Mouse (Mus musculus) embryonic facial prominence, embryonic 14.5 days (tissue): ENCODE data around the gene Vwa3b. TPM values are rescaled to one million over a fixed set of nuclear protein-coding genes. Genes with fewer than 3 reads are reported as not detected.

Experiments
- ATAC-seq: fragments of 200-750 bp; cut with Nextera tagmentation; 2 replicates; pipeline ENCODE4 v1.8.0; 2017; ENCODE audit warnings: low read depth, moderate number of reproducible peaks, moderate TSS enrichment
- DNase-seq: peaks from one replicate; pipeline ENCODE4 v3.0.0-alpha.2; 2015; ENCODE audit warnings: low spot score
- H3K27ac ChIP-seq: fragments of 300-500 bp; sonication (generic); replicated peaks from 2 replicates; pipeline ENCODE4 v1.5.1; 2014; ENCODE audit warnings: low read depth, mild to moderate bottlenecking, low read length, moderate library complexity
- H3K27me3 ChIP-seq: fragments of 300-500 bp; sonication (generic); replicated peaks from 2 replicates; pipeline ENCODE4 v1.6.1; 2014; ENCODE audit warnings: low read length; ENCODE audit not compliant: control insufficient read depth, insufficient read depth
- H3K36me3 ChIP-seq: fragments of 300-500 bp; sonication (generic); 2 replicates; pipeline ENCODE4 v1.6.1; 2014; ENCODE audit warnings: low read length, mixed read lengths; ENCODE audit not compliant: control insufficient read depth, insufficient read depth
- H3K4me1 ChIP-seq: fragments of 300-500 bp; sonication (generic); 2 replicates; pipeline ENCODE4 v1.6.1; 2014; ENCODE audit warnings: antibody characterized with exemption, low read length; ENCODE audit not compliant: control insufficient read depth, insufficient read depth
- H3K4me2 ChIP-seq: fragments of 300-500 bp; sonication (generic); 2 replicates; pipeline ENCODE4 v1.6.1; 2014; ENCODE audit warnings: low read depth, mild to moderate bottlenecking, low read length, moderate library complexity, mixed read lengths
- H3K4me3 ChIP-seq: fragments of 300-500 bp; sonication (generic); 2 replicates; pipeline ENCODE4 v1.5.1; 2014; ENCODE audit warnings: low read depth, mild to moderate bottlenecking, low read length
- H3K9ac ChIP-seq: fragments of 300-500 bp; sonication (generic); 2 replicates; pipeline ENCODE4 v1.6.1; 2014; ENCODE audit warnings: low read depth, mild to moderate bottlenecking, low read length, moderate library complexity, mixed read lengths
- H3K9me3 ChIP-seq: fragments of 300-500 bp; sonication (generic); 2 replicates; pipeline ENCODE4 v1.6.1; 2016; ENCODE audit warnings: low read length; ENCODE audit not compliant: control insufficient read depth
- WGBS: fragments of 180-500 bp; shearing (Covaris S2); extraction: QIAGEN DNeasy Blood & Tissue Kit; methylation state at CpG from one replicate; pipeline ENCODE4 v1.1.7; 2014; 5-methylcytosine and 5-hydroxymethylcytosine counted together
- polyA plus RNA-seq: library from polyadenylated mRNA; unstranded; fragments of >200 nt; fragmentation: Nextera tagmentation; extraction: Ambion mirVana; gene quantifications from 2 replicates; pipeline ENCODE4 v1.2.1, GENCODE M21; 2014

Gene Vwa3b
- polyA plus RNA-seq, 1 experiment from 2014 or later: 2.3 TPM

GRCm38 (mm10) chr1:37056831-37057561 lies 30.6 kb downstream of the Vwa3b start:
- 62% methylated on average over 6 of the region's 6 CpGs for WGBS
- Histone ChIP-seq H3K36me3 (no peaks in the 10 kb centered on the region), H3K27ac (no peak overlapping the region), H3K9me3 (no peaks in the 10 kb centered on the region), H3K4me1 (peaks cover 13% of the 10 kb centered on the region; the same call in 1 of the 2 replicates), H3K4me3 (no peak overlapping the region), H3K4me2 (no peak overlapping the region), H3K9ac (no peak overlapping the region), H3K27me3 (no peaks in the 10 kb centered on the region)
- DNase-seq (no peak), ATAC-seq (no peak)

- H3K36me3 ChIP-seq: no peaks in the 10 kb centered on the region
Observed at GRCm38 (mm10) chr1:37060856-37061255, 34.5 kb downstream of the Vwa3b start.

GRCm38 (mm10) chr1:37063053-37063452 lies 36.7 kb downstream of the Vwa3b start:
- Histone ChIP-seq H3K4me2 (no peak overlapping the region), H3K4me3 (no peak overlapping the region), H3K4me1 (0 out of 2 replicates have a peak, but pooled peaks cover 3% of the 10 kb centered on the region), H3K9me3 (no peaks in the 10 kb centered on the region), H3K9ac (no peak overlapping the region), H3K27me3 (no peaks in the 10 kb centered on the region), H3K27ac (no peak overlapping the region), H3K36me3 (no peaks in the 10 kb centered on the region)
- ATAC-seq (no peak), DNase-seq (no peak)
- 78% methylated on average over 5 of the region's 5 CpGs for WGBS

More at GRCm38 (mm10) chr1:37060856-37061255, 34.5 kb downstream of the Vwa3b start:
- Histone ChIP-seq H3K27me3 (no peaks in the 10 kb centered on the region), H3K4me2 (no peak overlapping the region), H3K4me3 (no peak overlapping the region), H3K9me3 (no peaks in the 10 kb centered on the region), H3K27ac (no peak overlapping the region), H3K4me1 (0 out of 2 replicates have a peak, but pooled peaks cover 3% of the 10 kb centered on the region), H3K9ac (no peak overlapping the region)
- 58% methylated on average over 5 of the region's 5 CpGs for WGBS
- peak; percentile 53 for DNase-seq
- ATAC-seq: no peak

- no peak for ATAC-seq
Observed at GRCm38 (mm10) chr1:37063841-37064240, 37.4 kb downstream of the Vwa3b start.

GRCm38 (mm10) chr1:37065658-37066412 lies 39.4 kb downstream of the Vwa3b start:
- H3K9ac ChIP-seq: no peak overlapping the region
- WGBS: 87% methylated on average over 11 of the region's 11 CpGs
- H3K36me3 ChIP-seq: no peaks in the 10 kb centered on the region
- H3K27ac ChIP-seq: no peak overlapping the region
- ATAC-seq (no peak), DNase-seq (no peak)
- no peaks in the 10 kb centered on the region for H3K9me3 ChIP-seq
- H3K4me1 ChIP-seq: 0 out of 2 replicates have a peak, but pooled peaks cover 3% of the 10 kb centered on the region
- H3K4me3 ChIP-seq: no peak overlapping the region
- H3K4me2 ChIP-seq: no peak overlapping the region
- H3K27me3 ChIP-seq: no peaks in the 10 kb centered on the region

More at GRCm38 (mm10) chr1:37063841-37064240, 37.4 kb downstream of the Vwa3b start:
- DNase-seq: peak; percentile 30
- no peaks in the 10 kb centered on the region for H3K36me3 ChIP-seq
- no peak overlapping the region for H3K4me3 ChIP-seq
- H3K27me3 ChIP-seq: no peaks in the 10 kb centered on the region
- H3K4me1 ChIP-seq: 0 out of 2 replicates have a peak, but pooled peaks cover 3% of the 10 kb centered on the region
- no peak overlapping the region for H3K27ac ChIP-seq
- 67% methylated on average over 4 of the region's 4 CpGs for WGBS
- H3K9ac ChIP-seq: no peak overlapping the region
- no peak overlapping the region for H3K4me2 ChIP-seq
- H3K9me3 ChIP-seq: no peaks in the 10 kb centered on the region

- Histone ChIP-seq H3K4me1 (no peaks in the 10 kb centered on the region), H3K27ac (no peak overlapping the region), H3K4me2 (no peak overlapping the region), H3K9me3 (no peaks in the 10 kb centered on the region), H3K9ac (no peak overlapping the region), H3K4me3 (no peak overlapping the region), H3K36me3 (no peaks in the 10 kb centered on the region), H3K27me3 (no peaks in the 10 kb centered on the region)
- no peak for DNase-seq
- WGBS: 96% methylated on average over 7 of the region's 7 CpGs
- no peak for ATAC-seq
Observed at GRCm38 (mm10) chr1:37075759-37076158, 49.4 kb downstream of the Vwa3b start.

- no peak overlapping the region for H3K27ac ChIP-seq
- no peak overlapping the region for H3K9ac ChIP-seq
- peak; percentile 52 for DNase-seq
- no peaks in the 10 kb centered on the region for H3K9me3 ChIP-seq
- H3K4me1 ChIP-seq: no peaks in the 10 kb centered on the region
- no peak; the same call in 1 of the 2 replicates for ATAC-seq
- H3K27me3 ChIP-seq: no peaks in the 10 kb centered on the region
- no peak overlapping the region for H3K4me2 ChIP-seq
- no peak overlapping the region for H3K4me3 ChIP-seq
- WGBS: 61% methylated on average over 9 of the region's 9 CpGs
- no peaks in the 10 kb centered on the region for H3K36me3 ChIP-seq
Observed at GRCm38 (mm10) chr1:37077266-37077665, 50.9 kb downstream of the Vwa3b start.

GRCm38 (mm10) chr1:37077955-37078549 lies 51.7 kb downstream of the Vwa3b start:
- no peak for ATAC-seq
- no peak overlapping the region for H3K4me3 ChIP-seq
- H3K9me3 ChIP-seq: no peaks in the 10 kb centered on the region
- 64% methylated on average over 14 of the region's 14 CpGs for WGBS
- H3K4me2 ChIP-seq: no peak overlapping the region
- peak; percentile 41 for DNase-seq
- no peaks in the 10 kb centered on the region for H3K27me3 ChIP-seq
- no peak overlapping the region for H3K9ac ChIP-seq
- H3K27ac ChIP-seq: no peak overlapping the region
- H3K36me3 ChIP-seq: no peaks in the 10 kb centered on the region
- H3K4me1 ChIP-seq: no peaks in the 10 kb centered on the region
